In genomic region chr1:169802868-169803267, GRCm38 (mm10) we compare ENCODE assay signal across 17 mouse cellular contexts. TPM values are rescaled to one million over a fixed set of nuclear protein-coding genes. Genes with fewer than 3 reads are reported as not detected.
"Had no signal": no experiment of that assay in that cellular context is flagged by ENCODE, and none has a peak within 500 bp of the region (broad histone marks: within the 10 kb centered on the region; RNA-seq: fewer than 3 reads in every experiment).

No protein-coding gene starts in this region.

- H3K27me3 ChIP-seq: liver, embryonic 12.5 days; midbrain, embryonic 12.5 days; neural tube, embryonic 13.5 days; neural tube, embryonic 15.5 days had no signal

- ATAC-seq: liver, embryonic 12.5 days; midbrain, embryonic 16.5 days had no signal

- H3K9me3 ChIP-seq: midbrain, embryonic 12.5 days; neural tube, embryonic 13.5 days; neural tube, embryonic 15.5 days had no signal

- DNase-seq: midbrain, embryonic 14.5 days; retina, postnatal 1 day; right cerebral cortex, postnatal 25 days; right cerebral cortex, postnatal 4 days; spleen, adult 18-20 months; thymus, adult 18-20 months; thymus, postnatal 14 days; thymus, postnatal 36 days had no signal

- H3K4me2 ChIP-seq: liver, embryonic 12.5 days; midbrain, embryonic 12.5 days; neural tube, embryonic 13.5 days; neural tube, embryonic 15.5 days had no signal

- H3K9ac ChIP-seq: liver, embryonic 12.5 days; liver, embryonic 14.5 days; midbrain, embryonic 12.5 days; neural tube, embryonic 13.5 days; neural tube, embryonic 15.5 days had no signal

- H3K4me3 ChIP-seq: liver, embryonic 12.5 days; midbrain, embryonic 10.5 days; midbrain, embryonic 12.5 days; myocyte; neural tube, embryonic 13.5 days; neural tube, embryonic 15.5 days had no signal

- H3K4me1 ChIP-seq: liver, embryonic 12.5 days; midbrain, embryonic 10.5 days; midbrain, embryonic 12.5 days; neural tube, embryonic 13.5 days; neural tube, embryonic 15.5 days had no signal

- H3K27ac ChIP-seq: liver, embryonic 12.5 days; liver, embryonic 14.5 days; midbrain, embryonic 10.5 days; midbrain, embryonic 12.5 days; neural tube, embryonic 13.5 days; neural tube, embryonic 15.5 days had no signal

- H3K36me3 ChIP-seq: liver, embryonic 12.5 days; midbrain, embryonic 10.5 days; midbrain, embryonic 12.5 days; neural tube, embryonic 13.5 days; neural tube, embryonic 15.5 days had no signal

RNA-seq across cellular contexts. Expression of gene Rgs4, which starts 55.4 kb away (rescaled TPM):
- total RNA-seq: megakaryocyte-erythroid progenitor cell, adult 5-6 weeks had no signal
